Mouse (Mus musculus) frontal cortex, postnatal 25 days (tissue): ENCODE measurements around the gene Ubtf.
"Not testable (repeated sequence)": the region's sequence is repeated elsewhere in the genome, so short reads cannot be mapped to it uniquely, and the experiment has no call there.

Experiments
- DNase-seq, 2 experiments: peaks; one replicate each; pipeline ENCODE4 v3.0.0; 2022; ENCODE audit warnings: low spot score in 2 of 2

The Ubtf gene

DNA sequence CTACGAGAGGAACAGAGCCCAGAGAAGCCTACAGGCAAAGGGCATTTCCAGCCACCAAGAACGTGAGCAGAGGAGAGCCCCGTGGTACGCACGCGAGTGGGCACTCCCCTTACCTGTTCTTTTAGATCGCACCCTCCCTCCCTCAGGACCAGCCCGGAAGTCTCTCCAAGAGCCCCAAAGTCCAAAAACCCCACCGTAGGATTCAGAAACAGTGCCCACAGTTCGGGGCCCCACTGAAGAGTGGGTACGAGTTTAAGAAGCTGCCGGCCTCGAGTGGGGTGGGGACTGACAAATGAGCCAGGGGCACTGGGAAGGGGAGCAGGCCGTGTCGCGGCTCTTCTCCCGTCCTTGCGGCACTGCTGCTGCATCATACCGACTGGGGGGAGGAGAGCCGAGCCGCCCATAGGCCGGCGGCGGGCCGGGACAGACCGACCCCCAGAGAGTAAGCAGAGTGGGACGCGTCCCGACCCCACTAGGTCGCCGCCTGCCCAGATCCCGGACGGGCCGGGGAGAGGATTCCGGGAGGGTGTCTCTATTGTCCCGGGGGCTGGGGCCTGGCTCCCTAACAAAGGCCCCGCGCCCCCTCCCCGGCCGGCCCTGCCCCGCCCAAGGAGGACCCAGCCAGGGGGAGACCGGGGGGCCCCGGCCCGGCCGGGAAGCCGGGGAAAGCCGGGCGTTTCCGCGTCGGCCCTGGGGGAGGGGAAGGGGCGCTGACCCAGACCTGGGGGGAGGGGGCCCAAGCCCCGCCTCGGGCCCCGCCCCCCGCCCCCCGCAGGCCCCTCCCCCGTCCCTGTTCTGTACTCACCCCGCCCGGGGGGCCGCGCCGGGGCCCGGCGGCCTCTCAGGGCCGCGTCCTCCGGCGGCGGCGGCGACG lies 23.7 kb downstream of the Ubtf start:
- no peak for DNase-seq

DNA sequence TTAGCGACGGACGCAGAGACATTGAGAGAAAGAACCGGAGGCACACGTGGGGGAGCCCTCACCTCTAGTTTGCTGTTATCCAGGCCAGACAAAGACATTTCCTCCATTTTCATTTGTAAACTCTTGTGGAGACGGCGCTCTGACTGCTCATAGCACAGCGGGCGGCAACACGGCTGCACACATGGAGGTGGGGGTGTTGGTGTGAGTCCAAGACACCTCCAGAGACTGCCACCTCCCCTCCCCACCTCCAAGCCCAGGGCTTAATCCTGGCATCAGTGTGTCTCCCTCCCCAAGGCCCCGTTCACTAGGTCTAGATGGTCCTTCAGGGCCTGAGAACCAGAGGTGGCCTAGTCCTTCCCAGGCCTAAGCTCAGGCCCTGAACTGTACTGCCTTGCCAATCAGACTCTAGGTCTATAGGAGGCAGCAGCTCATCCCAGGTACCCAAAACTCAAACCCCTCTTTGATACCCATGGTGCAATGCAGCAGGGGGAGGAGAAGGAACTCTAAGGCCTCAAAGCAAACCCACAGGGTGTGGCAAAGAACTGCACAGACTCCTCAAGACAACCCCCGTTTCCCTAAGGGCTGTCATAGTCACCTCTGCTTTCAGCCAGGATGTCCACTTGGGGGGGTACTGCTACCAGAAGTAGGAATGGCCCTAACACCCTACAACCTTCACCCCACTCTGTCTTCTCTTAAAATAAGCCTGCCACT lies 24.5 kb downstream of the Ubtf start:
- no peak for DNase-seq

DNA sequence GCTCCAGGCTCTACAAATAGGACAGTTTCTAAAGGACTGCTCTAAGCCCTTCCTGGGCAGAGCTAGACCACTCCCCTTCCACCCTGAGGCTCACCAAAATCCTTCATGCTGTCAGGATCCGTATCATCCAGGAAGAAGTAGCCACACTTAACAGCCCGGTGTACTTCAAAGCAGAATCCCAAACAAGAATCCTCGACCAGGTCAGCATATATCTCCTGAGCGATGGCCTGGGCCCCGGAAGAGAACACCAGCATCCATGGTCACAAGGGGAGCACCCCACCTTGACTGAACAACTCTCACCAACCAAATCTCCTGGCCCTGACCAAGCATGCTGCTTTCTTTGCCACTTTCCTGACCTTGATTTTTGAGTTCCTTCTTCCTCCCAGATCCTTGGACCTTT lies 25.1 kb downstream of the Ubtf start:
- DNase-seq = no peak

DNA sequence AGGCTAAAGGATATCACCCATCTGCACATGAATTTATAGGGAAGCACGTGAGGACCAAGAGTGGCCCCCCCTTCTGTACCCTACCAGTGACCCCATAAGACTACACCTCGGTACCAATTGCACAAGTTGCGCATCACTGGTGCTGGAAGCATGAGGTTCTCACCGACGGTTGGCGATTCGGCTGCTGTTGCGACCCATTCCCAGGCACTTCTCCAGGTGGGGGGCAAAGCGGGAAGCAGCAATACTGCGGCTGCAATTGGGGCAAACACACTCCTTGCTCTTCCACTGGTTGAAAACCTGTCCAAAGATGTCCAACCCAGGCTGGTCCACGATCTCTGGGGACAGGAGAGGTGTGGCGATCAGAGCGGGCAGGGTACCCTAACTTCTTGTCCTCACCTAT lies 25.6 kb downstream of the Ubtf start:
- DNase-seq = no peak

DNA sequence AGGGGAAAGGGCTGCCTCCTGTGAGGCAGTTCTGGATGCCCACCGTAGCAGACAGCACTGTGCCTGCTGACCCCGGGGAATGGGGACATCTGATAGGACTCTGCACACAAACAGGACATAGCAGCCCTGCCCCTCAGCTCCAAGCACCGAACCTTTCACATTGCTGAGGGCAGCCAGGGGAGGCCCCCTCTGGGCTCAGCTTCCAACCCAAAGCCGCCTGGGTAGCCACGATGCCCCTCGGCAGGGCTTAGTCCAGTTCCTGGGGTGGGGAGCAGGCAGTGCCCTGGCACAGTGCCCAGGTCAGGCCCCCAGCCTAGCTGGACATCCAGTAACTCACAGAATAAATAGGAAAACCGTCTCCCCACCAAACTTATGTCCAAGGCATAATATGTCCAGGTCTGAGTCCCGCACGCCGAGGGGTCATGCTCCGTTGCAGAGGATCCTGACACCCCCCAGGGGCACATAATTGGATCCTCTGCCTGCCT lies 28.4 kb downstream of the Ubtf start:
- DNase-seq = no peak

DNA sequence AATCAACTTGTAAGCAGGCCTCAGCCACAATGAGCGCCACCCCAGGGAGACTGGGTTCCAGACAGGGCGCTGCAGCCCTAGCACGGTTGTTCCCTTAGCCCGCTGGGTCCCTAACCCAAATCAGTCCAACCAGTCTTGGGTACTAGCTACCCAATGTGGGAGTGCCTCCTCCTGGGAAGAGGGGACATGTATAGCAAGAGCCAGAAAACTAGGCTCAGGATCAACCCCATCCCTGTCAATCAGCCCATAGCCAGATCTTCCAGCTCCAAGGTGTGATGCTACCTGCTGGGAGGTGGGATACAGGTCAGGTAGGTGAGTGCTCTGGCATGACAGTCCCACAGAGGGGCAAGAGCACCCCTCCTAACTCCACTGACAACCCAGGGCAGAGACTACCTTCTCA lies 29.4 kb downstream of the Ubtf start:
- DNase-seq = no peak

DNA sequence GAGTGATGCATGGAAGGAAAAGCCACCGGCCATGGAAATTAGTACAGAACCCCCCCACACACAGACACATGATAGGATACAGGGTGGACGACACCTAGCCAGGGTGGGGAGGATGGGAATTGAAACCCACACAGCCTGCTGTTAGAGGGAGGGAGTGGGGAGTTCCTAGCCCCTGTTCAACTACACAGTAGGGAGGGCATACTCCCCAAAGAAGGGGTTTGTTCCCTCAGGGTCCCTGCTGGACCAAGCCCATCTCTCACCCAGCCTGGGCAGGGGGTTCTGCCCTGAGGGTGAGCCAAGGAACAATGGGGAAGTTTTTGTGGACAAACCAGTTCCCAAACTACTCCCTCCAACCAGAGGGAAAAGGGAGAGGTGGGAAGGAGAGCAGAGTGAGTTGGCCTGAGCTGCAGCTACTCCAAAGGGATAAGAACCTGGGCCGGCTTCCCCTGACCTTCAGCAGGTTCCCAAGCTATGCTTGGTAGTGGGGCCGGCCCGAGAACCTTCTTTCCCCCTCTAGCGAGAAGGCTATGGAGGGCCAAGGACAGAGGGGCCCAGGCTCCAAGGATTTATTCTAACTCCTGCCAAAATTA lies 29.9 kb downstream of the Ubtf start:
- no peak for DNase-seq

DNA sequence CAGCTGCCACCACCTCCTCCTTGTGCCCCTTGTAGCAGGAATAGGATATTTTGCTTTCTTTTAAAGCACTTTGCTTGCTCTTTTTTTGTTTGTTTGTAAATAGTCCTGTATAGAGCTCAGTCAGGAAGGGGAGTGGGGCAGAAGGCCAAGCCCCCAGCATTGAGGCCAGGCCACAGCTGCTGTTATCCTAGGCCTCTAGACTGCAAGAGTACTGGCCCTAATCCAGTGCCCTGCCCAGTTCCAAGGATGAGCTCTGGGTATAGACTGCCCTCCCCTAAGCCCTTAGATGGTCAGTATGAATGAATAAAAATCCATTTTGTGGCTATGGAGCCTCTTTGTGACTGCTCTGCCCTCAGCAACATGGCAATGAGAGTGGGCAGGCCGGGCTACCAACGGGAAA lies 30.6 kb downstream of the Ubtf start:
- DNase-seq = no peak

DNA sequence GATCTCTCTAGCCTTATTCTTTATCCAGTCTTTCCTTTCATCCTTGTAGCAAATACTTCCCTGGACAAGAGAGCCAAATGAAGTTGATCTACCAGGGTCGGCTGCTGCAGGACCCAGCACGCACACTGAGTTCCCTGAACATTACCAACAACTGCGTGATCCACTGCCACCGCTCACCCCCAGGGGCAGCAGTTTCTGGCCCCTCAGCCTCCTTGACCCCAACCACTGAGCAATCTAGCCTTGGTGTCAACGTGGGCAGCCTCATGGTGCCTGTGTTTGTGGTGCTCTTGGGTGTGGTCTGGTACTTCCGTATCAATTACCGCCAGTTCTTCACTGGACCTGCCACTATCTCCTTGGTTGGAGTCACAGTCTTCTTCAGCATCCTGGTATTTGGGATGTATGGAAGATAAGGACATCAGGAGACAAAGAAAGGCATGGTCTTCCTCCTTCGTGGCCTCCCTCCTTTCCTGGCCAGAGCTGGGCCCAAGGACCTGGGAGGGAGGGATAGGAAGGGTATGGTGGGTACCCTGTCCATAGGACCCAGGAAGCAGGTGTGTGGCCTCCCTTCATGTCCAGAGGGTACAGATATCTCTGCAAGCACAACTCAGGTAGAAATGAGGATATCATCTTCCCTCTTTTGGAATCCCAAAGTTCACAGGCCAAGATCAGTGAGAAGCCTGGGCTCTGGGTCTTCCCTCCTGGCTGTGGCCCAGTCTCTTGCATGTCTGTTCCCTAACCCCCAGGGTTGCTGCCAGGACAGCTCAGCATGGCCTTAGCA lies 31.3 kb downstream of the Ubtf start:
- no peak for DNase-seq

DNA sequence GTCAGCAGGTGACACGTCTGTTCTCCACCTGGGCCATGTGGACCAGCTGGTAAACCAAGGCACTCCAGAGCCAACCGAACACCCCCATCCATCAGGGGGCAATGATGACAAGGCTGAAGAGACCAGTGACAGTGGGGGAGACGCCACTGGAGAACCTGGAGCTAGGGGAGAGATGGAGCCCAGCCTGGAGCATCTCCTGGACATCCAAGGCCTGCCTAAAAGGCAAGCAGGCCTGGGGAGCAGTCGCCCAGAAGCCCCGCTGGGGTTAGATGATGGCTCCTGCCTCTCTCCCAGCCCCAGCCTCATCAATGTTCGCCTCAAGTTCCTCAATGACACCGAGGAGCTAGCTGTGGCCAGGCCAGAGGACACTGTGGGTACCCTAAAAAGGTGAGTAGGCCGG lies 32.1 kb downstream of the Ubtf start:
- no peak for DNase-seq

DNA sequence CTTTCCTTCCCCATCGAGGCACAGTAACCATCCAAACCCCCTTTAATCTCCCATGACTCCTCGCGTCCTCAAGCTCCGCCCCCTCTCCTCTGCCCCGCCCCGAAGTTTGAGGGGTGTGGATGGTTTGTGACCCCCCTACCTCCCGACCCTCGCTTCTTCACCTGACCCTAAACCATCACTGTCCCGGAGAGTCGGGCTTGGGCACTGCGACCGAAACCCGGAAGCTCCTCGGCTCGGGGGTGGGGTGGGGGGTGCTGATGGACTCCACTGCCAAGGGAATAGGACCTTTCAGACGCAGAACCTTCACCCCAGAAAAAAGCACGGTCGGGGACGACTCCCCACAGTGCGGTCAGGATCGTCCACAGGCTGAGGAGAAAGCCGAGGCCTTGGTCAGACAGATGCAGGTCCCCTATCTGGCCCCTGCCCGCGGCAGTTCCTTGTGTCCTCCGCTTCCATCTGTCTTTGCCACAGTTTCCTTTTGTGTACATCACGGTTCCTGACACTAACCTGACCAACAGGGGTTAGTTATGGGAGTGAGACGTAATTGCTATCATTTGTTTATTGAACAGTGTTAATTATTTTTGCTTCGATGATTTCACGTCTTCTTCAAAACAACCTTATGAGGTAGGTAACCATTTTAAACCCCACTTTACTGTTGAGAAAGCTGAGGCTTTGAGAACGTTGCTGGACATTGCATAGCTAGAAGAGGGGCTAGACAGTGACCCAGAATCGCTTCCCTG lies 34.3 kb downstream of the Ubtf start:
- no peak for DNase-seq

DNA sequence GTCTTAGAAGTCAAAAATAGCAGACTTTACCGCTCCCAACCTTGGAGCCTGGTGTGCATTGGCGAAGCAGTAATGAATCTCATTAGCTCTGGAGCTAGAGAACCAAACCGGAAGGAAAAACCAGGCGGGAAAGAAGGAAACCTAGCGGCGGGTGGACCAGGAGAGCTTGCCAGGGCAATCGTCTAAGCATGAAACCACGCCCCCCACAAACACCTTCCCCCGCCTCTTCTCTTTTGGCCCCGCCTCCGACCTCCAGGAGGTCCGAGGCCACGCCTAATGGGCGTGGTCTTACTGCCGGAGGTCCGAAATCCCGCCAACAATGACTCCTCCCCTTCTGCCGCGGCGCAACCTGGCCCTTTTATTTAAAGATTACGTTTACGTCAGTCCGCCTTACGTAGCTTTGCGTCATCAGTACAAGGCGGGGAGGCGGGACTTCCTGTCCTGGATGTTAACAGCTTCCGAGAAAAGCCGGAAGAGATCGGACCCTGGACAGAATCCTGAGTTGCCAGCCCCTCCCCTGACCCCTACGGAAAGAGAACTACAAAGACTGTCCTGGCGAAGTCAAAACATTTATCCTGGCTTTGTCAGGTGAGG lies 34.9 kb downstream of the Ubtf start, which contains the start of gene Tmub2:
TSS of gene Tmub2 (plus strand) at position 431 of the 594 bp plus-strand sequence.
- DNase-seq = peak; percentile 93 to 95

DNA sequence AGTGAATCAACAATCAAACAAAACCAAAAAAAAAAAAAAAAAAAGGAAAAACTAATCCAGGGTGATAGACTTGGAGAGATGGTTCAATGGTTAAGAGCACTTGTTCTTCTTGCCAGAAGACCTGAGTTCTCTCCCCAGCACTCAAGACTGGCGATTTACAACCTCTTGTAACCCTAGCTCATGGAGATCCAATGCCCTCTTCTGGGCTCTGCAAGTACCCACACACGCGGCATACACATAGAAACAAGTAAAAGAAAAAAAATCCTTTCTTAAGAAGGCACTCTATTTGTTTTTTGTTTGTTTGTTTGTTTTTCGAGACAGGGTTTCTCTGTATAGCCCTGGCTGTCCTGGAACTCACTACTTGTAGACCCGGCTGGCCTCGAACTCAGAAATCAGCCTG lies 35.6 kb downstream of the Ubtf start:
- no peak for DNase-seq

DNA sequence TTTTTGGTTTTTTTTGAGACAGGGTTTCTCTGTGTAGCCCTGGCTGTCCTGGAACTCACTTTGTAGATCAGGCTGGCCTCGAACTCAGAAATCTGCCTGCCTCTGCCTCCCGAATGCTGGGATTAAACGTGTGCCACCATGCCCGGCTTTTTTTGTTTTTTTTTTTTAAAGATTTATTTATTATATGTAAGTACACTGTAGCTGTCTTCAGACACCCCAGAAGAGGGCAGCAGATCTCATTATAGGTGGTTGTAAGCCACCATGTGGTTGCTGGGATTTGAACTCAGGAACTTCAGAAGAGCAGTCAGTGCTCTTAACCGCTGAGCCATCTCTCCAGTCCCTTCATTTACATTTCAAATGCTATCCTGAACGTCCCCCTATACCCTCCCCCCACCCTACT lies 39.3 kb downstream of the Ubtf start:
- not testable (repeated sequence) for DNase-seq

DNA sequence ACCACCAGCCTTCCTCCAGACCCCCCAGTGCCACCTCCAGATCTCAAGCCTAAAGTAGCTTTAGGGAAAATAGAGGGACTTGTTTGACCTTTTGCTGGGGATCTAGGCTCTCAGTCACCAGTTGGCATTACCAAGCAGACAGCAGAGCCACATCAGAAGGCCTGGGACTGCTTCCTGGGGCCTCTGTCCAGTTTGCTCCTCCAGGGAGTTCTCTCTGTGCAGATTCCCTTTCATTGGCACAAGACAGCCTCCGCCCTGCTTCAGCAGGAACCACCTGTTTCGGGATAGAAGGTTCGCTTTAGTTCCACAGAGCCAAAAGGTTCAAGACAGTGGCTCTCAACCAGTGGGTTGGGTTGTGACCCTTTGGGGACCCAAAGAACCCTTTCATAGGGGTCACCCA lies 39.9 kb downstream of the Ubtf start:
- no peak for DNase-seq

DNA sequence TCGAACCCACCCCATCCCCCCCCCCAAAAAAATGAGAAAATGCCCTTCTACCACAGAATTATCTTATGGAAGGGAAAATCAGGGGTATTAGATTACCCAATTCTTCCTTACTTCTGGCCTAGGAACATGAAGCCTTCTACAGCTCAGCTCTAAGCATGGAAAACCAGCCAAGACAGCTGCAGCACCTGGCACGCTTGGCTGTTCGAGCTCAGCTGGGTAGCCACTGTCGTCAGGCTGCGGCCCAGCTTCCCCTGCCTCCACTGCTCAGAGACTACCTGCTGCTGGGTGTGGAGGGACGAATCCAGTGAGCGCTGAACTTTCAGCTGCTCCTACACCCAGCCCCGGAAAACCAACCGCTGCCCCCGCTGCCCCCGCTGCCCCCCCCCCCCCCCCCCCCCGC lies 41.8 kb downstream of the Ubtf start:
- DNase-seq = no peak

DNA sequence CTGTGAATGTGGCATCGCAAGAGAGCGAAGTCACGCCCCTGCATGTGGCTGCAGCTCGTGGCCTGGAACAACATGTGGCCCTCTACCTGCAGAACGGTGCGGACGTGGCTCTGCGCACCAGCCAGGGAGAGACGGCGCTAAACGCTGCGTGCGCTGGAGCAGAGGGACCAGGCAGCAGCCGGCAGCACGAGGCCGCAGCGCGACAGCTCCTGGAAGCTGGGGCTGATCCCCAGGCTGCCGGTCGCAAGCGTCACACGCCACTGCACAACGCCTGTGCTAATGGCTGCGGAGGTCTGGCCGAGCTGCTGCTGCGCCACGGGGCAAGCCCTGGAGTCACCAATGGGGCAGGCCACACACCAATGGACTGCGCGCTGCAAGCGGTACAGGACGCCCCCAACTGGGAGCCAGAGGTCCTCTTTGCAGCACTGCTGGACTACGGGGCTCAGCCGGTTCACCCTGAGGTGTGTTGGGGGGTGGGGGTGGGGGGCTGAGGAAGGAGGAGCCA lies 43.1 kb downstream of the Ubtf start:
- no peak for DNase-seq

DNA sequence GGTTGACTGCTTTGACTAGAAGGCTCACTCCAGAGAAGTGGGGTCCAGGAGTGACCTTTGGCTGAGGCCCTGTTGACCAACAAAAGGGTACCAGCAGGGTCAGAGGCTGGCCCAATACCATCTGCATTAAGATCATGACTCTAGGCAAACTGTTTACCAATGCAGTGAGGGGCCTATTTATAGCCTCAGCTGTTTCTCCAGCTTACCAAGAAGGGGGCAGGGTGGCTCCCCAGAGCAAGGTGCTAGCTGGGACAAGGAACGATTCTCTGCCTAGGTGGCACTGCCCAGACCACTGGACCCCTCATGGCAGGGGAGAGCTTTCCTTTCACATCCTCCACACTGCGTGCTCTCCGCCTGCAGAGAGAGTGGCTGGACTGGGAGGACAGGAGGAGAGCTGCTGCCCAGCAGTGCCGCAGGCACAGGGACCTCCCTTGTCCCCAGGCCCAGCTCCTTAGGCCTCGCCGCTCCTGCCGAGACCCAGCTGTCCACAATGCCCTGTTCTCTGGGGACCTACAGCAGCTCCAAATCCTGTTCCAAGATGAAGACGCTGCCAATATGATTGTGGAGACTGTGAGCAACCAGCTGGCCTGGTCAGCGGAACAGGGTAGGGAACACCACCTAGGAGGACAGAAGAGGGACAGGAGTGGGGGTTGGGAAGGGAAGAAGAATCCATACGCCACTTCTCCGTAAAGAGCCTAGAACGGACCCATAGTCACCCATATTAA lies 50.9 kb downstream of the Ubtf start, which contains the start of gene Asb16:
TSS of gene Asb16 (plus strand) at position 224 of the 725 bp plus-strand sequence.
- no peak for DNase-seq

DNA sequence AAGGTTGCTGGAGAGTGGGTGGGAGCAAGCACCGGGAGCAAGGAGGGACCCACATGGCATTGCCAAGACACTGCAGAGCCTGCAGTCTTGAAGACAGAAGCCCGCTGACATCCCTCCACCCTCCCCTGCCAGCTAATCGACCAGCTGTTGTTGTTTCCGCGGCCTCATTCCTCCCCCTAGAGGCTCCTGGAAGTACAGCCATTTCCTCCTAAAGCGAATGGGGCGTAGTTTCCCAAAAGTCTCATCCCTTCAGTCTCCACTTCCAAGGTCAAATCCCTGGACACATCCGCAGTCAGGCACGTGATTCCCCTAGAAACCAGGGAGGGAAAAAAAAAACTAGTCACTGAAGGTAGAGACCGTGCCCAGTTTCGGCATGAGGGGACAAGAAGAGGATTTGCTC lies 52.1 kb downstream of the Ubtf start:
- DNase-seq = peak in 1 of 2 experiments; percentile 60
